Mouse (Mus musculus): ENCODE measurements around the gene Asap2.
"Not testable (repeated sequence)": the region's sequence is repeated elsewhere in the genome, so short reads cannot be mapped to it uniquely, and the experiment has no call there.

Gene Asap2

GRCm38 (mm10) chr12:20990132-20990531, at the start of gene Asap2:
Gene Asap2, plus strand, starts transcription at chr12:20990459.
- DNase-seq (ENCODE audit: low read depth, low spot score) = not testable (repeated sequence)

- not testable (repeated sequence) for DNase-seq (ENCODE audit: low read depth, low spot score)
Measured at GRCm38 (mm10) chr12:20947051-20947997, 42.9 kb upstream of the Asap2 start.

DNA sequence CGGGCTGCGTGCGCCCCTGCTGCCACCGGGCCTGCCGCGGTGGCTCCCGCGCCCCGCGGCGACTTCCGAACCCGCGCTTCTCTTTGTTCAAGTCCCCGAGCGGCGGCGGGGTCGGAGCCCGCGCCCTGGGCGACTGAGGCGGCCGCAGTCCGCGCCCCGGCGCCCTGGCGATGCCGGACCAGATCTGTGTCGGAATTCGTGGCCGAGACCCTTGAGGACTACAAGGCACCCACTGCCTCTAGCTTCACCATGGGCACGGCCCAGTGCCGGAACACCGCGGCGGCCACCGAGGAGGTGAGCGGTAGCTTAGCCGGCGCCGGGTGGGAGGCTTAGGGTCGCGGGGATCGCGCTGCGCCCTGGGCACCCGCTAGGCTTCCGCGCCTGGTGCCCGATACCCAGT, 320 bp downstream of the Asap2 start:
- peak; percentile 9 for DNase-seq (ENCODE audit: low read depth, low spot score)

GRCm38 (mm10) chr12:21030875-21031274, 40.6 kb downstream of the Asap2 start:
- DNase-seq (ENCODE audit: low read depth, low spot score) = not testable (repeated sequence)

GRCm38 (mm10) chr12:21046716-21047115, 56.5 kb downstream of the Asap2 start:
- DNase-seq (ENCODE audit: low read depth, low spot score) = not testable (repeated sequence)

DNA sequence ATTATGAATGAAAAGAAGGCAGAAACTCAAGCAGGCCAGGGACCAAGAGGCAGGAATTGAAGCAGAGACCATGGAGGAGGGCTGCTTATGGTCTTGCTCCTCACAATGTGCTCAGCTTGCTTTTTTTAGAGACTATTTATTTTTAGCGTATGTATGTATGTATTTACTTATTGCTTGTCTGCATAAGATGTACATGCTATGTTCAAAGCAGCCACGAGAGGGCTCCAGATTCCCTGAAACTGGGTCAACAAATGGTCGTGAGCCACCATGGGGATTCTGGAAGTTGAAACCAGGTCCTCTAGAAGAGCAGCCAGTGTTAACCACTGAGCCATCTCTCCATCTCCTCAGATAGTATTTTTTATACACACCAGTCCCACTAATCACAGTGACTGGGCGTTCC, 85.5 kb downstream of the Asap2 start:
- DNase-seq (ENCODE audit: low read depth, low spot score) = not testable (repeated sequence)

DNA sequence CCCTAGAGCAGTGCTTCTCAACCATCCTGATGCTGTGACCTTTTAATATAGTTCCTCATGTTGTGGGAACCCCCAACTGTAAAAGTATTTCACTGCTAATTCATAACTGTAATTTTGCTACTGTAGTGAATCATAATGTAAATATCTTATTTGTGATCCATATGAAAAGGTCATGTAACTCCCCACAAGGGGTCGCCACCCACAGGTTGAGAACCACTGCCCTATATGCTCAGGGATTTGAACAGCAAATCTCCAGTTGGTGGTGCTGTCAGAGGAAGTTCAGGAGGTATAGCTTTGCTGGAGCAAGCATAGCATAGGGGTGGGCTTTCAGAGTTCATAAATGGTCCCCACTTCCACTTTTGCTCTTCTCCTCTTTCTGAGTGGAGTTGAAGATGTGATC, 99.9 kb downstream of the Asap2 start:
- not testable (repeated sequence) for DNase-seq (ENCODE audit: low read depth, low spot score)

GRCm38 (mm10) chr12:21092446-21092845, 102.2 kb downstream of the Asap2 start:
- not testable (repeated sequence) for DNase-seq (ENCODE audit: low read depth, low spot score)

DNA sequence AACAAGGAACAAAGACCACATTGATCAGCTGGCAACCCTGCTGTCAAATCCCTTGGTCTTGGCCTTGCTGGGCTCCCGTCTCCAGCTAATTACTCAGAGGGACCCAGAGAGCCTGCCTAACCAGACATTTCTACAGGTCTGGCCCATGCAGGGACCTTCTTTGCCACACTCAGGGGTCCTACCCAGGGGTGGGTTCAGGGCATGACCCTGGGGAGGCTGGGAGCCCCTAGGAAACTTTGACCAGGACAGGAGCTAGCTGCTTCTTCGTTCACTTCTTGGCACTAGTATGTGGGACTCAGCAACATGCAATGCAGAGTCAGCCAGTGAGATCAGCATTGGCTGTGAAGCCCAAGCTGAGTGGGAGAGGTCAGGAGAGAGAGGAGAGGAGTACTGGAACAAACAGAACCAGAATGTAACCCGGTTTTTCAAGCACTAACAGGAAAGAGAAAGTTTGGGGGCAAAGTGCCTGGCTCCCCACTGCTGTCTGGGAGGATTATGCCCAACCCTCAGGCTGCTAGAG, 107.6 kb downstream of the Asap2 start:
- not testable (repeated sequence) for DNase-seq (ENCODE audit: low read depth, low spot score)

- DNase-seq (ENCODE audit: low read depth, low spot score) = not testable (repeated sequence)
Measured at GRCm38 (mm10) chr12:21111116-21111475, 120.8 kb downstream of the Asap2 start.

DNA sequence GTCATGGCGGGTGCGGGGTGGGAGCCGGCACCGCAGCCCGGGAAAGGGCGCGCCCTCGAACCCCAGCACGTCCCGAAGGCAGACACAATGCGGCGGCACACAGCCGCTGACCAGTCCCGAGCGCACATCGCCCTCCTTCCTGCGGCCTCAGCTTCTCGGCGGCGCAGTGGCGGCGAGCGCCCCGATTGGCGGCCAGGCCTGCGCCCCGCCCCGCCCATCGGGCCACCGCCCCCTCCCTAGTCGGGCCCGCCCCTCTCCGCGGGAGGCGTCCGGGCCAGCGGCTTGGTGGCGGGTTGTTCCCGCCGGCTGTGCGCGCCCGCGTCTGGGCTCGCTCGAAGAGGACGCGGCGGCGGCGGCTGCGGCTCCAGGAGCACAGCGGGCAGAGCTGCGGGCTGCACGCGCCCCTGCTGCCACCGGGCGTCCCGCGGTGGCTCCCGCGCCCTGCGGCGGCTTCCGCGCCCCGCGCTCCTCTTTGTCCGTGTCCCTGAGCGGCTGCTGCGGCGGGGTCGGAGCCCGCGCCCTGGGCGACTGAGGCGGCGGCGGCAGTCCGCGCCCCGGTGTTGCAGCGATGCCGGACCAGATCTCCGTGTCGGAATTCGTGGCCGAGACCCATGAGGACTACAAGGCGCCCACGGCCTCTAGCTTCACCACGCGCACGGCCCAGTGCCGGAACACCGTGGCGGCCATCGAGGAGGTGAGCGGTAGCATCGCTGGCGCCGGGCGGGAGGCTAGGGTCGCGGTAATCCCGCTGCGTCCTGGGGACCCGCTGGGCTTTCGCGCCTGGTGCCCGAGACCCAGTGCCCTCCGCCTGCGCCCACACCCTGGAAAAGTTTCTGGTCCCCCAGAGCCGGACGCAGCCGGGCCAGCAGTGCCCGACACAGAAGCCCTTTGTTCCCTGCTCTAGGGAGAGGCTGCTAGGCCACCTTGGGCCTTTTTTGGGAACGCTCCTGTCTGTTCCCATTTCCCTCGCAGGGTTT, 121.5 kb downstream of the Asap2 start:
- DNase-seq (ENCODE audit: low read depth, low spot score) = peak; percentile 91

GRCm38 (mm10) chr12:21112453-21112857, 122.2 kb downstream of the Asap2 start:
- DNase-seq (ENCODE audit: low read depth, low spot score) = peak; percentile 75

- no peak for DNase-seq (ENCODE audit: low read depth, low spot score)
Measured at GRCm38 (mm10) chr12:21119446-21119845, 129.2 kb downstream of the Asap2 start.

- no peak for DNase-seq (ENCODE audit: low read depth, low spot score)
Measured at GRCm38 (mm10) chr12:21122818-21123217, 132.6 kb downstream of the Asap2 start.

- DNase-seq (ENCODE audit: low read depth, low spot score) = no peak
Measured at GRCm38 (mm10) chr12:21123647-21124046, 133.4 kb downstream of the Asap2 start.

GRCm38 (mm10) chr12:21125675-21126470, 135.6 kb downstream of the Asap2 start:
- no peak for DNase-seq (ENCODE audit: low read depth, low spot score)

DNA sequence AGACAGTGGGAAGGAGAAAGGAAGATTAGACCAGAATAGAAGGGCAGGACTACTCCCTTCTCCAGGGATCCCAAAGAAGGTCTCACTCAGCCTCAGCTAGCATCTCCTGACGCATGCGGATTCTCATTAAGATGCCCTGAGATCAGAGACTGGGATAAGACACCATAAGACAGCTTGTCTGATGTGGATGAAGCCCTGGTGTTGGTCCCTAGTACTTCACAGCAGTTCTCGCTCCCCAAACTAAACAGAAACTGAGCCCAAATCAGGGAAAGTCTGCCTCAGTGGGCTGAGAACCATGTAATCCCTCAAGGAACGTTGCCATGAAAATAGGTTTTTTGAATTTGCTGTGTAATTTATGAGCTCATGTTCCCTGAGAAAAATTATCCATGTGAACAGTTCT, 136.3 kb downstream of the Asap2 start:
- DNase-seq (ENCODE audit: low read depth, low spot score) = no peak

DNA sequence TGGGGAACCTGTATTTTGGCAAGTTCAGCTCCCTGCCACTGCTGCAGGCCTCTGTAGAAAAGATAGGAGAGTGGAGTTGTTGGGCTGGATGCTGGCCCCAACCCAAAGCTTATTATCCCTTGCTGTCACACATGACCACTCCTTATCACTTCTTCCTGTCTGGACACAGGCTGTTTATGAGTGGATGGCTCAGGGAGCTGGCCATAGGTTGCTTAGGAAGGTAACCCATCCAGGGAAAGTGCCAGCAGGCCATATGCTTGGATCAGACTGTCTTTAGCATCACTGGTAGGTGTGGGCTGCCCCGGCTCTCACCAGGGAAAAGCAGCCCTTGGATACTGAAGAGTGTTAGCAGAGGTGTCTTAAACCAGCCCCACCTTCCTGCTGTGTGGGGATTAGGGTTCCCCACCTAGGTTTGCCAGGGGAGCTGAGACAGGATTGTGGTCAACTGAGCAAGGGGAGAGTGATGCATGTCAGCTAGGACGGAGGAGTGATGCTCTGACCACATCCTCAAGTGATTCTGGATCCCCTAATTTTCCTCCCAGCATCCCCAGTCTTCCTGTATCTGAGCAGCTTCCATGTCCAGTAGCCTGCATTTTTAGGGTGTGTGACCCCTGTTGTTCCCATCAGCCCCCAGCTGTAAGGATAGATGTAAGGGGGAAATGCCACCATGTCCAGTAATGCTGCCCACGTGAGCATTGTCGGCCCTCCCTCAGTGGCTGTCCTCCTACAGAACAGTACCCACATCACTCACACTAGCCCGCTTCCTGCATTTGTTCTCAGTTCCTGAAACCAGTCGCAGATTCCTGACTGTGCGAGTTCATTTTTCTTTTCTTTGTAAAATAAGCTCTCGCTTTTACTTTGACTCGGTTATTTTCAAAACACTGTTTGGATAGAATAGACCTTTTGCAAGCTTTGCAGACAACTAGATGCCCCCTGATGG, 138.9 kb downstream of the Asap2 start:
- DNase-seq (ENCODE audit: low read depth, low spot score) = no peak

DNA sequence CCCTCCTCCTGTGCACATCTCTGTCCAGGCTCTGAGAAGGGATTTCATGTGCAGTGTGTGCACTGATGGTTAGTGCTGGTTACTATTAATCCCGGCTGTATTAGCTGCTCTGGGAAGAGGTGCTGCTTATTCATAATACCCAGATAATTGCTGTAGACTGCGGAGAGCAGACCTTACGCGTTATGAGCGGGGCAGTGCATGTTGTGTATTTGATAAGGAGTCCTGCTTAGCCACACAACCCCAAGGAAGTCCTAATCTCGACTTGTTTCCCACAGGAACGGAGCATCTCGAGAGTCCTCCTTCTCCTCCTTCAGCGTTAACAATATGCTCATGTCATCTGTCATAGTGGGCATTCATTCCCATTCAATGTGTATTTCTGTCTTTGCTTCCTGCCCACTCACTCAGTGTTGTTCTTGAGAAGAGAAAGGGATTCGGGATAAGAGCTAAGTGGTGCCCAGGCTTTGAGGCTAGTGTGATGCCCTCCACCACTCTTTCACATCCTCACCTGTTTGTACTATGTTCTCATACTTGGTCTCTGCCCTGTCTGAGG, 140.1 kb downstream of the Asap2 start:
- DNase-seq (ENCODE audit: low read depth, low spot score) = no peak

DNA sequence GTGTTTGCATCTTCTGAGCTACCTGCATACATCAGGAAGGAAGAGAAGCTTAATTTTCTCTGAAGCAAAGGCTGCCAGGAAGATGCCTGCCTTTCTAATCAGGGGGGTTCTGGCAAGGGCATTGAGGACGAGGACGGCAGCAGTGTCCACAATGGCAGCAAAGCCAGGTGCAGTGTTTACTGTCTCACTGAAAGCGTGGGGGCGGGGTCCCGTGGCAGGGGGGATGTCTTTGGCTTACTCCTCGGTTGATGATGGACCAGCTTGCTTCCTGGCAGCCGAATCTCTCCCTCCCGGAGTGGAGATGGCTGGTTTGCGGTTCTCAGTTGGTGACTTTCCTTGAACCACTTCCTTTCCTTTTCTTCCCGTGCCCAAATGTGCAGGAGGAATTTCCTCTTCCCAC, 142.3 kb downstream of the Asap2 start:
- DNase-seq (ENCODE audit: low read depth, low spot score) = no peak
